Comparison of ENCODE assay signal across 12 mouse cellular contexts in the genomic region with DNA sequence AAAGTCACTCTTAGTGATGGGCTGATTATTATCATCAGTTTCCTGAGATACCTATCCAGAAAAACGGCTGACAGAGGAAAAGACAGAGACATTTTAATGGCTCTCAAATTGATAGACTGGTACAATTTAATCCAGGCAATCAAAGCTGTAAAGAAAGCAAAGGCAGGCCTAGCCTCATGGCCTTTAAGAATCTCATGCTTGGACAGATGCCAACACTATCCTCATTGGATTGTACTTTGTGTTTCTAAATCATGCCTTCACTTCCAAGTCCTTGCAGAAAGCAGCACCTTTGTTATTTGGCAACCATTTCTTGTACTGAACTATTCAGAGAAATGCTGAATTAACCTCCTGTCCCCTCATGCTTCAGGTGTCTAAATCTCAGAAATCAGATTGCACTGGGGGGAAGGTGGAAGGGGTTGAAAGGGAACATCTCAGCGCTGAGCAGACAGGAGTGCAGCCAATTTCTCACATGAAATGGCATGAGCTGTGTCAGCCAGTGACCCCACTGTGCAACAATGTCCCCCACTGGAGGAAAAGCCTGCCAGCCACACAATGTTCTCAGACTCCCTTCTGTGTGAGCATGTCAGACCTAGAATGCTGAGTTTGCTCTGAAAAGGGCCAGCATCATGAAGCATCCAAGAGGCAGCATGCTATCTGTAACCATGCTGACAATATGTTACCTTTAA.
DNase-seq lines count a peak whose midpoint lies in the region; ATAC-seq and TF ChIP-seq lines count a peak whose summit lies in the region.
"Had no signal": no experiment of that assay in that cellular context is flagged by ENCODE, and none has a peak within 500 bp of the region (broad histone marks: within the 10 kb centered on the region; RNA-seq: fewer than 3 reads in every experiment).

No protein-coding gene starts in this region.

- H3K4me1 ChIP-seq in hindbrain, postnatal 0 days (ENCODE audit: insufficient read depth, low read length): no peaks in the 10 kb centered on the region
- H3K4me1 ChIP-seq in hindbrain, embryonic 12.5 days: no peaks in the 10 kb centered on the region
- H3K4me1 ChIP-seq: embryonic facial prominence, embryonic 13.5 days had no signal

- no peaks in the 10 kb centered on the region for H3K9me3 ChIP-seq in hindbrain, postnatal 0 days (ENCODE audit: low read length)
- no peaks in the 10 kb centered on the region for H3K9me3 ChIP-seq in hindbrain, embryonic 12.5 days (replicated peaks)
- H3K9me3 ChIP-seq: embryonic facial prominence, embryonic 13.5 days had no signal

- H3K4me2 ChIP-seq in hindbrain, postnatal 0 days (ENCODE audit: low read depth, low read length): no peak overlapping the region
- H3K4me2 ChIP-seq in hindbrain, embryonic 12.5 days (replicated peaks): no peak overlapping the region
- H3K4me2 ChIP-seq: embryonic facial prominence, embryonic 13.5 days; liver, embryonic 11.5 days had no signal

- peak; percentile 63; the same call in 1 of the 2 replicates for ATAC-seq in hindbrain, postnatal 0 days
- ATAC-seq in hindbrain, embryonic 12.5 days (ENCODE audit: low FRiP score): no peak

- no peak for TF ChIP-seq CTCF in hindbrain, postnatal 0 days (IDR thresholded peaks at IDR 0.05; ENCODE audit: low read depth)

- H3K36me3 ChIP-seq in hindbrain, postnatal 0 days (ENCODE audit: insufficient read depth, low read length): no peaks in the 10 kb centered on the region
- H3K36me3 ChIP-seq in hindbrain, embryonic 12.5 days: no peaks in the 10 kb centered on the region
- H3K36me3 ChIP-seq: embryonic facial prominence, embryonic 13.5 days had no signal

- DNase-seq in hindbrain, postnatal 0 days (ENCODE audit: low spot score): peak; percentile 51
- DNase-seq in brain, adult 2 months (ENCODE audit: low read depth, low spot score): peak; percentile 31
- peak; percentile 38 for DNase-seq in cerebellum, adult 11-12 months
- peak; percentile 73 for DNase-seq in fat pad, adult 2 months (ENCODE audit: extremely low read depth, low read depth, low spot score)
- DNase-seq in layer of hippocampus, adult 18-20 months (ENCODE audit: low spot score in 2 of 2): no peak
- DNase-seq in ovary, postnatal 14 days (ENCODE audit: low spot score): no peak
- DNase-seq: adrenal gland, postnatal 25 days; kidney, adult 9 months; spleen, adult 18-20 months had no signal

- WGBS in hindbrain, postnatal 0 days: 24% methylated on average over 2 of the region's 2 CpGs
- WGBS in hindbrain, embryonic 12.5 days: 53% methylated on average over 2 of the region's 2 CpGs

- H3K4me3 ChIP-seq in hindbrain, postnatal 0 days (ENCODE audit: low read length): no peak overlapping the region
- no peak overlapping the region for H3K4me3 ChIP-seq in hindbrain, embryonic 12.5 days
- H3K4me3 ChIP-seq: embryonic facial prominence, embryonic 13.5 days had no signal

- no peak overlapping the region for H3K9ac ChIP-seq in hindbrain, postnatal 0 days (replicated peaks; ENCODE audit: low read length)
- H3K9ac ChIP-seq in hindbrain, embryonic 12.5 days: no peak overlapping the region
- H3K9ac ChIP-seq: embryonic facial prominence, embryonic 13.5 days had no signal

- H3K27me3 ChIP-seq in hindbrain, postnatal 0 days (ENCODE audit: insufficient read depth, low read length): no peaks in the 10 kb centered on the region
- H3K27me3 ChIP-seq in hindbrain, embryonic 12.5 days: no peaks in the 10 kb centered on the region
- H3K27me3 ChIP-seq: embryonic facial prominence, embryonic 13.5 days had no signal

- H3K27ac ChIP-seq in hindbrain, postnatal 0 days: no peak overlapping the region
- H3K27ac ChIP-seq in hindbrain, embryonic 12.5 days: no peak overlapping the region
- H3K27ac ChIP-seq: embryonic facial prominence, embryonic 13.5 days had no signal

Comparison
In these comparisons a context has a peak if more than half of its experiments do, and no peak if none do; other contexts are left out.
1. DNase-seq: peak in hindbrain, postnatal 0 days (single experiment), brain, adult 2 months (single experiment), cerebellum, adult 11-12 months (single experiment) and fat pad, adult 2 months (single experiment); none in layer of hippocampus, adult 18-20 months (0 of 2) and ovary, postnatal 14 days (single experiment).